8 mouse cellular contexts compared by ENCODE assay signal in genomic region chr19:42128787-42129508, GRCm38 (mm10). TPM values are rescaled to one million over a fixed set of nuclear protein-coding genes. Genes with fewer than 3 reads are reported as not detected.
DNase-seq lines count a peak whose midpoint lies in the region; ATAC-seq and TF ChIP-seq lines count a peak whose summit lies in the region.

Avpi1 (minus strand) TSS chr19:42129059.

- H3K4me2 ChIP-seq in embryonic facial prominence, embryonic 14.5 days (ENCODE audit: low read depth, low read length): peak within 1 kb of the TSS; percentile 75
- H3K4me2 ChIP-seq in limb, embryonic 13.5 days (replicated peaks): peak within 1 kb of the TSS; percentile 96
- H3K4me2 ChIP-seq in midbrain, embryonic 16.5 days (ENCODE audit: low read length): peak within 1 kb of the TSS; percentile 100

- intact Hi-C loops in heart, adult 2 months (cut with DNase I): no loop called here

- peak; percentile 100 for DNase-seq in 3T3-L1 (ENCODE audit: low read depth, low spot score)
- peak; percentile 83 to 94 for DNase-seq in adrenal gland, postnatal 4 days (ENCODE audit: low spot score in 2 of 2)
- peak; percentile 100 for DNase-seq in embryonic facial prominence, embryonic 14.5 days (ENCODE audit: low spot score)
- peak; percentile 97 to 98 for DNase-seq in heart, adult 2 months
- DNase-seq in kidney, adult 8-10 months: peak; percentile 100
- DNase-seq in spleen, postnatal 10 days (ENCODE audit: low spot score in 2 of 2): peak; percentile 68 to 85

- 0 out of 2 replicates have a peak, but pooled peaks have one; percentile 21 for TF ChIP-seq EP300 in heart, adult 2 months (IDR thresholded peaks at IDR 0.05; ENCODE audit: insufficient read depth, low read depth, low read length)

- no peak for TF ChIP-seq CTCF in heart, adult 2 months (IDR thresholded peaks at IDR 0.05)

- no peaks in the 10 kb centered on the region for H3K79me2 ChIP-seq in heart, adult 2 months (replicated peaks; ENCODE audit: control insufficient read depth, insufficient read depth, low read length)

- H3K9ac ChIP-seq in embryonic facial prominence, embryonic 14.5 days (ENCODE audit: low read depth, low read length): peak within 1 kb of the TSS; percentile 83
- H3K9ac ChIP-seq in heart, adult 2 months (ENCODE audit: low read depth, low read length): peak within 1 kb of the TSS; percentile 82
- peak within 1 kb of the TSS; percentile 84 for H3K9ac ChIP-seq in limb, embryonic 13.5 days
- peak within 1 kb of the TSS; percentile 80 for H3K9ac ChIP-seq in midbrain, embryonic 16.5 days (ENCODE audit: low read depth, low read length)

- H3K36me3 ChIP-seq in embryonic facial prominence, embryonic 14.5 days (ENCODE audit: control insufficient read depth, insufficient read depth, low read length): peaks cover 14% of the 10 kb centered on the region
- no peaks in the 10 kb centered on the region for H3K36me3 ChIP-seq in heart, adult 2 months (ENCODE audit: control insufficient read depth, insufficient read depth, low read length)
- peaks cover 12% of the 10 kb centered on the region for H3K36me3 ChIP-seq in limb, embryonic 13.5 days
- H3K36me3 ChIP-seq in midbrain, embryonic 16.5 days (ENCODE audit: control insufficient read depth, insufficient read depth, low read length): no peaks in the 10 kb centered on the region; the same call in 1 of the 2 replicates

- peak; percentile 71 for TF ChIP-seq POLR2A in heart, adult 2 months (IDR thresholded peaks at IDR 0.05; ENCODE audit: insufficient read depth, low read depth, low read length)

- peak within 1 kb of the TSS; percentile 68 for H3K4me3 ChIP-seq in embryonic facial prominence, embryonic 14.5 days (ENCODE audit: low read depth, low read length)
- peak within 1 kb of the TSS; percentile 71 for H3K4me3 ChIP-seq in heart, adult 2 months
- peak within 1 kb of the TSS; percentile 71 for H3K4me3 ChIP-seq in limb, embryonic 13.5 days
- H3K4me3 ChIP-seq in midbrain, embryonic 16.5 days (ENCODE audit: low read depth, low read length): peak within 1 kb of the TSS; percentile 71

- no peaks in the 10 kb centered on the region for H3K9me3 ChIP-seq in embryonic facial prominence, embryonic 14.5 days (ENCODE audit: control insufficient read depth, low read length)
- H3K9me3 ChIP-seq in limb, embryonic 13.5 days: no peaks in the 10 kb centered on the region
- no peaks in the 10 kb centered on the region for H3K9me3 ChIP-seq in midbrain, embryonic 16.5 days (replicated peaks; ENCODE audit: control insufficient read depth, low read length, poor library complexity, severe bottlenecking)

- peak within 1 kb of the TSS; percentile 89 for H3K27ac ChIP-seq in embryonic facial prominence, embryonic 14.5 days (replicated peaks; ENCODE audit: low read depth, low read length)
- peak within 1 kb of the TSS; percentile 87 for H3K27ac ChIP-seq in heart, adult 2 months
- peak within 1 kb of the TSS; percentile 93 for H3K27ac ChIP-seq in limb, embryonic 13.5 days
- H3K27ac ChIP-seq in midbrain, embryonic 16.5 days (ENCODE audit: low read length): peak within 1 kb of the TSS; percentile 73

- peaks cover 23% of the 10 kb centered on the region for H3K4me1 ChIP-seq in embryonic facial prominence, embryonic 14.5 days (ENCODE audit: control insufficient read depth, insufficient read depth, low read length)
- peaks cover 3% of the 10 kb centered on the region; the same call in 1 of the 2 replicates for H3K4me1 ChIP-seq in heart, adult 2 months (ENCODE audit: control insufficient read depth, insufficient read depth, low read length)
- peaks cover 23% of the 10 kb centered on the region for H3K4me1 ChIP-seq in limb, embryonic 13.5 days
- H3K4me1 ChIP-seq in midbrain, embryonic 16.5 days (ENCODE audit: control insufficient read depth, insufficient read depth, low read length): peaks cover 15% of the 10 kb centered on the region

- no peaks in the 10 kb centered on the region for H3K27me3 ChIP-seq in embryonic facial prominence, embryonic 14.5 days (replicated peaks; ENCODE audit: control insufficient read depth, insufficient read depth, low read length)
- H3K27me3 ChIP-seq in heart, adult 2 months (ENCODE audit: control insufficient read depth, insufficient read depth, low read length): no peaks in the 10 kb centered on the region
- H3K27me3 ChIP-seq in limb, embryonic 13.5 days: no peaks in the 10 kb centered on the region
- no peaks in the 10 kb centered on the region; the same call in 1 of the 2 replicates for H3K27me3 ChIP-seq in midbrain, embryonic 16.5 days (ENCODE audit: control insufficient read depth, insufficient read depth, low read depth, low read length)

- whole genome bisulfite sequencing in embryonic facial prominence, embryonic 14.5 days: under 1% methylated on average over 37 of the region's 54 CpGs
- under 1% methylated on average over 54 of the region's 54 CpGs for WGBS in heart, adult 2 months
- WGBS in limb, embryonic 13.5 days: under 1% methylated on average over 54 of the region's 54 CpGs
- under 1% methylated on average over 54 of the region's 54 CpGs for WGBS in midbrain, embryonic 16.5 days

- peak; percentile 97 for ATAC-seq in embryonic facial prominence, embryonic 14.5 days (ENCODE audit: low read depth)
- ATAC-seq in limb, embryonic 13.5 days (ENCODE audit: low FRiP score, low read depth): peak; percentile 96
- ATAC-seq in midbrain, embryonic 16.5 days: peak; percentile 97

RNA-seq across cellular contexts. Expression of gene Avpi1, which starts in this region (rescaled TPM):
- 10 to 100 TPM; 15.1 to 15.3 TPM for total RNA-seq in adrenal gland, postnatal 4 days (2021)
- polyA plus RNA-seq in embryonic facial prominence, embryonic 14.5 days (2014; fragmentation: Nextera tagmentation; extraction: Ambion mirVana): 36.9 and 37.3 TPM in 2 replicates
- total RNA-seq in heart, adult 2 months (2021): 10 to 100 TPM; 10.0 to 14.4 TPM
- 9.9 and 13.1 TPM in 2 replicates for polyA plus RNA-seq in heart, adult 2 months (2012; rRNA removed)
- 28.7 and 33.6 TPM in 2 replicates for polyA plus RNA-seq in limb, embryonic 13.5 days (2015; fragmentation: Nextera tagmentation; extraction: Ambion mirVana)
- 4.9 and 8.3 TPM in 2 replicates for polyA plus RNA-seq in midbrain, embryonic 16.5 days (2015; fragmentation: Nextera tagmentation; extraction: Ambion mirVana)

Comparison
In these comparisons a context has a peak if more than half of its experiments do, and no peak if none do; other contexts are left out.
1. Peak in every context shown above with its lines: DNase-seq, ATAC-seq, H3K4me3 ChIP-seq and H3K27ac ChIP-seq.